Mouse (Mus musculus) embryonic facial prominence, embryonic 14.5 days (tissue): Measurements from ENCODE around the gene Nynrin. TPM values are rescaled to one million over a fixed set of nuclear protein-coding genes. Genes with fewer than 3 reads are reported as not detected.

Source experiments
- ATAC-seq: fragments of 200-750 bp; cut with Nextera tagmentation; 2 replicates; pipeline ENCODE4 v1.8.0; 2017; ENCODE audit warnings: low read depth, moderate number of reproducible peaks, moderate TSS enrichment
- DNase-seq: peaks from one replicate; pipeline ENCODE4 v3.0.0-alpha.2; 2015; ENCODE audit warnings: low spot score
- H3K27ac ChIP-seq: fragments of 300-500 bp; sonication (generic); replicated peaks from 2 replicates; pipeline ENCODE4 v1.5.1; 2014; ENCODE audit warnings: low read depth, mild to moderate bottlenecking, low read length, moderate library complexity
- H3K27me3 ChIP-seq: fragments of 300-500 bp; sonication (generic); replicated peaks from 2 replicates; pipeline ENCODE4 v1.6.1; 2014; ENCODE audit warnings: low read length; ENCODE audit not compliant: control insufficient read depth, insufficient read depth
- H3K36me3 ChIP-seq: fragments of 300-500 bp; sonication (generic); 2 replicates; pipeline ENCODE4 v1.6.1; 2014; ENCODE audit warnings: low read length, mixed read lengths; ENCODE audit not compliant: control insufficient read depth, insufficient read depth
- H3K4me1 ChIP-seq: fragments of 300-500 bp; sonication (generic); 2 replicates; pipeline ENCODE4 v1.6.1; 2014; ENCODE audit warnings: antibody characterized with exemption, low read length; ENCODE audit not compliant: control insufficient read depth, insufficient read depth
- H3K4me2 ChIP-seq: fragments of 300-500 bp; sonication (generic); 2 replicates; pipeline ENCODE4 v1.6.1; 2014; ENCODE audit warnings: low read depth, mild to moderate bottlenecking, low read length, moderate library complexity, mixed read lengths
- H3K4me3 ChIP-seq: fragments of 300-500 bp; sonication (generic); 2 replicates; pipeline ENCODE4 v1.5.1; 2014; ENCODE audit warnings: low read depth, mild to moderate bottlenecking, low read length
- H3K9ac ChIP-seq: fragments of 300-500 bp; sonication (generic); 2 replicates; pipeline ENCODE4 v1.6.1; 2014; ENCODE audit warnings: low read depth, mild to moderate bottlenecking, low read length, moderate library complexity, mixed read lengths
- H3K9me3 ChIP-seq: fragments of 300-500 bp; sonication (generic); 2 replicates; pipeline ENCODE4 v1.6.1; 2016; ENCODE audit warnings: low read length; ENCODE audit not compliant: control insufficient read depth
- WGBS: fragments of 180-500 bp; shearing (Covaris S2); extraction: QIAGEN DNeasy Blood & Tissue Kit; methylation state at CpG from one replicate; pipeline ENCODE4 v1.1.7; 2014; 5-methylcytosine and 5-hydroxymethylcytosine counted together
- polyA plus RNA-seq: library from polyadenylated mRNA; unstranded; fragments of >200 nt; fragmentation: Nextera tagmentation; extraction: Ambion mirVana; gene quantifications from 2 replicates; pipeline ENCODE4 v1.2.1, GENCODE M21; 2014

The Nynrin gene
- polyA plus RNA-seq, 1 experiment from 2014 or later, result 15.6 TPM

- Histone ChIP-seq H3K4me1 (no peaks in the 10 kb centered on the region), H3K9me3 (no peaks in the 10 kb centered on the region), H3K27me3 (no peaks in the 10 kb centered on the region), H3K4me3 (no peak overlapping the region), H3K9ac (no peak overlapping the region), H3K27ac (no peak overlapping the region), H3K36me3 (no peaks in the 10 kb centered on the region), H3K4me2 (no peak overlapping the region)
- ATAC-seq, result no peak
- DNase-seq, result no peak
- 59% methylated on average over 7 of the region's 7 CpGs for WGBS
Measured at GRCm38 (mm10) chr14:55922475-55923232, 68.8 kb downstream of the Nynrin start.

Other genes starting within 250 kb of the Nynrin start
- 2.0 and 2.3 TPM in 2 replicates for gene Rec8, start 236.0 kb upstream of the Nynrin start, polyA plus RNA-seq
- gene Ipo4, start 218.1 kb upstream of the Nynrin start, polyA plus RNA-seq, result 127 and 134 TPM in 2 replicates
- 0.79 and 2.8 TPM in 2 replicates for gene Gm49378, start 216.1 kb upstream of the Nynrin start, polyA plus RNA-seq
- gene Tm9sf1, start 210.2 kb upstream of the Nynrin start, polyA plus RNA-seq, result 106 and 108 TPM in 2 replicates
- gene Tssk4, start 203.8 kb upstream of the Nynrin start, polyA plus RNA-seq, result 0.97 and 1.0 TPM in 2 replicates
- 42.6 and 48.3 TPM in 2 replicates for gene Mdp1, start 193.5 kb upstream of the Nynrin start, polyA plus RNA-seq
- 49.6 and 54.8 TPM in 2 replicates for gene Gmpr2, start 182.1 kb upstream of the Nynrin start, polyA plus RNA-seq
- gene Nedd8, start 181.9 kb upstream of the Nynrin start, polyA plus RNA-seq, result 524 and 534 TPM in 2 replicates
- gene Tinf2, start 172.2 kb upstream of the Nynrin start, polyA plus RNA-seq, result 32.2 and 36.2 TPM in 2 replicates
- gene Tgm1, start 140.1 kb upstream of the Nynrin start, polyA plus RNA-seq, result 7.1 and 8.0 TPM in 2 replicates
- 20.7 and 20.9 TPM in 2 replicates for gene Rabggta, start 131.7 kb upstream of the Nynrin start, polyA plus RNA-seq
- 76.5 and 83.8 TPM in 2 replicates for gene Dhrs1, start 108.3 kb upstream of the Nynrin start, polyA plus RNA-seq
- 32.6 and 36.9 TPM in 2 replicates for gene Nop9, start 108.3 kb upstream of the Nynrin start, polyA plus RNA-seq
- 0.33 and 0.59 TPM in 2 replicates for gene Cideb, start 95.6 kb upstream of the Nynrin start, polyA plus RNA-seq
- gene Ltb4r2, start 92.6 kb upstream of the Nynrin start, polyA plus RNA-seq, result 0.47 and 0.51 TPM in 2 replicates
- gene Ltb4r1, start 88.0 kb upstream of the Nynrin start, polyA plus RNA-seq, result 0.24 and 0.56 TPM in 2 replicates
- gene Adcy4, start 69.9 kb upstream of the Nynrin start, polyA plus RNA-seq, result 13.4 and 16.2 TPM in 2 replicates
- 32.0 and 35.3 TPM in 2 replicates for gene Ripk3, start 65.1 kb upstream of the Nynrin start, polyA plus RNA-seq
- 56.5 and 74.7 TPM in 2 replicates for gene Nfatc4, start 30.9 kb upstream of the Nynrin start, polyA plus RNA-seq
- gene Cbln3, start 30.4 kb downstream of the Nynrin start, polyA plus RNA-seq, result 0.25 and 0.50 TPM in 2 replicates
- gene Khnyn, start 30.9 kb downstream of the Nynrin start, polyA plus RNA-seq, result 9.1 and 9.7 TPM in 2 replicates
- gene Sdr39u1, start 46.3 kb downstream of the Nynrin start, polyA plus RNA-seq, result 56.9 and 71.5 TPM in 2 replicates
- 129 and 233 TPM in 2 replicates for gene Cma1, start 90.7 kb downstream of the Nynrin start, polyA plus RNA-seq
- 0.21 TPM in 1 of 2 replicates, not detected in the other for gene Cma2, start 97.0 kb downstream of the Nynrin start, polyA plus RNA-seq
- 0.34 and 0.39 TPM in 2 replicates for gene Mcpt1, start 164.0 kb downstream of the Nynrin start, polyA plus RNA-seq
- not detected in 2 replicates for gene Mcpt9, start 176.5 kb downstream of the Nynrin start, polyA plus RNA-seq
- 0.92 and 1.1 TPM in 2 replicates for gene Mcpt2, start 188.0 kb downstream of the Nynrin start, polyA plus RNA-seq
- gene Mcpt4, start 208.3 kb downstream of the Nynrin start, polyA plus RNA-seq, result 2.8 and 6.5 TPM in 2 replicates
- 1.6 and 1.8 TPM in 2 replicates for gene Mcpt8, start 231.3 kb downstream of the Nynrin start, polyA plus RNA-seq
- 0.29 and 0.57 TPM in 2 replicates for gene Ctsg, start 248.6 kb downstream of the Nynrin start, polyA plus RNA-seq